Mouse (Mus musculus) myocyte (in vitro differentiated cells): ENCODE results near the gene Stom. TPM values are rescaled to one million over a fixed set of nuclear protein-coding genes. Genes with fewer than 3 reads are reported as not detected.
A peak's percentile ranks its signal among the peaks of the same experiment; 100 is the strongest.

Source experiments
- H3K27me3 ChIP-seq: one replicate; pipeline ENCODE4 v1.6.1; 2011; ENCODE audit not compliant: control insufficient read depth, insufficient read depth, insufficient read length
- H3K36me3 ChIP-seq: one replicate; pipeline ENCODE4 v1.6.1; 2011; ENCODE audit not compliant: control insufficient read depth, insufficient read depth
- H3K4me2 ChIP-seq: one replicate; pipeline ENCODE4 v1.6.1; 2011; ENCODE audit warnings: low read depth, control low read depth
- H3K4me3 ChIP-seq: one replicate; pipeline ENCODE4 v1.5.1; 2011; ENCODE audit warnings: mild to moderate bottlenecking, control low read depth, moderate library complexity
- H3K79me2 ChIP-seq: one replicate; pipeline ENCODE4 v1.6.1; 2011; ENCODE audit not compliant: control insufficient read depth, insufficient read depth
- H3ac ChIP-seq: one replicate; pipeline ENCODE4 v1.6.1; 2011; ENCODE audit not compliant: control insufficient read depth, insufficient read length
- CEBPB ChIP-seq: IDR thresholded peaks from 2 replicates; pipeline ENCODE4 v1.6.1; 2011; ENCODE audit warnings: mild to moderate bottlenecking, moderate library complexity; ENCODE audit not compliant: poor library complexity, insufficient read depth, severe bottlenecking
- E2F4 ChIP-seq: IDR thresholded peaks from one replicate; pipeline ENCODE4 v1.6.1; 2011; ENCODE audit warnings: mild to moderate bottlenecking, control low read depth, moderate library complexity; ENCODE audit not compliant: insufficient read depth
- MAX ChIP-seq: IDR thresholded peaks from one replicate; pipeline ENCODE4 v1.6.1; 2011; ENCODE audit warnings: low read depth, mild to moderate bottlenecking, control low read depth
- MYOD1 ChIP-seq, 3 experiments: IDR thresholded peaks; one replicate each; pipeline ENCODE4 v1.6.1; 2011; ENCODE audit warnings: control low read depth in 2 of 3, low read depth in 2 of 3, mild to moderate bottlenecking in 2 of 3, moderate library complexity in 1 of 3; ENCODE audit not compliant: insufficient read length in 2 of 3, control insufficient read depth in 1 of 3
- MYOG ChIP-seq, 3 experiments: IDR thresholded peaks; one replicate each; pipeline ENCODE4 v1.6.1; 2011; ENCODE audit warnings: control low read depth in 2 of 3, low read depth in 2 of 3, mild to moderate bottlenecking in 2 of 3; ENCODE audit not compliant: insufficient read length in 2 of 3, control insufficient read depth in 1 of 3, insufficient read depth in 1 of 3
- POLR2A ChIP-seq: IDR thresholded peaks from one replicate; pipeline ENCODE4 v1.6.1; 2011; ENCODE audit warnings: low read depth, mild to moderate bottlenecking, control low read depth, moderate library complexity; ENCODE audit not compliant: insufficient read length
- POLR2AphosphoS2 ChIP-seq: IDR thresholded peaks from one replicate; pipeline ENCODE4 v1.6.1; 2011; ENCODE audit warnings: low read depth, control low read depth; ENCODE audit not compliant: insufficient read length
- REST ChIP-seq: IDR thresholded peaks from one replicate; pipeline ENCODE4 v1.6.1; 2011; ENCODE audit warnings: mild to moderate bottlenecking, control low read depth, moderate library complexity; ENCODE audit not compliant: insufficient read depth, insufficient read length
- SRF ChIP-seq: IDR thresholded peaks from one replicate; pipeline ENCODE4 v1.6.1; 2011; ENCODE audit warnings: low read depth; ENCODE audit not compliant: control insufficient read depth, insufficient read length
- TCF12 ChIP-seq: IDR thresholded peaks from one replicate; pipeline ENCODE4 v1.6.1; 2011; ENCODE audit warnings: mild to moderate bottlenecking, control low read depth; ENCODE audit not compliant: poor library complexity, insufficient read depth, severe bottlenecking
- TCF3 ChIP-seq: IDR thresholded peaks from one replicate; pipeline ENCODE4 v1.6.1; 2011; ENCODE audit warnings: low read depth, control low read depth; ENCODE audit not compliant: insufficient read length
- USF1 ChIP-seq: IDR thresholded peaks from one replicate; pipeline ENCODE4 v1.6.1; 2011; ENCODE audit warnings: low read depth, mild to moderate bottlenecking, control low read depth, moderate library complexity
- polyA plus RNA-seq: library from polyadenylated mRNA; unstranded; fragments of >200 nt; fragmentation: generic; extraction: Trizol; gene quantifications from one replicate; pipeline ENCODE4 v1.2.1, GENCODE M21; 2012; ENCODE audit warnings: missing spikeins

The Stom gene
- polyA plus RNA-seq, 1 experiment, result 170 TPM

GRCm38 (mm10) chr2:35322404-35323164, 14.2 kb downstream of the Stom start:
- peak in 1 of 3 experiments; percentile 51 for TF ChIP-seq MYOG (IDR thresholded peaks at IDR 0.05; ENCODE audit: control insufficient read depth in 1 of 3, insufficient read depth in 1 of 3, insufficient read length in 2 of 3, low read depth in 2 of 3)
- peak in 2 of 3 experiments; percentile 26 to 36 for TF ChIP-seq MYOD1 (IDR thresholded peaks at IDR 0.05; ENCODE audit: control insufficient read depth in 1 of 3, insufficient read length in 2 of 3, low read depth in 2 of 3)
- no peak for TF ChIP-seq POLR2AphosphoS2
- no peak overlapping the region for H3ac ChIP-seq
- H3K36me3 ChIP-seq, result peaks cover 28% of the 10 kb centered on the region
- no peaks in the 10 kb centered on the region for H3K27me3 ChIP-seq
- H3K4me2 ChIP-seq, result no peak overlapping the region
- H3K4me3 ChIP-seq, result no peak overlapping the region
- no peaks in the 10 kb centered on the region for H3K79me2 ChIP-seq

- Histone ChIP-seq H3K4me3 (no peak overlapping the region), H3K79me2 (no peaks in the 10 kb centered on the region), H3ac (no peak overlapping the region), H3K27me3 (no peaks in the 10 kb centered on the region), H3K4me2 (no peak overlapping the region), H3K36me3 (peaks cover 42% of the 10 kb centered on the region)
- TF ChIP-seq POLR2AphosphoS2, result no peak
- no peak for TF ChIP-seq REST
- peak in 1 of 3 experiments; percentile 11 for TF ChIP-seq MYOD1 (IDR thresholded peaks at IDR 0.05; ENCODE audit: control insufficient read depth in 1 of 3, insufficient read length in 2 of 3, low read depth in 2 of 3)
- no peak for TF ChIP-seq MYOG (IDR thresholded peaks at IDR 0.05; ENCODE audit: control insufficient read depth in 1 of 3, insufficient read depth in 1 of 3, insufficient read length in 2 of 3, low read depth in 2 of 3)
Observed at GRCm38 (mm10) chr2:35320399-35320798, 16.4 kb downstream of the Stom start.

GRCm38 (mm10) chr2:35318405-35318804, 18.4 kb downstream of the Stom start:
- no peaks in the 10 kb centered on the region for H3K27me3 ChIP-seq
- no peak overlapping the region for H3K4me3 ChIP-seq
- H3K36me3 ChIP-seq, result peaks cover 48% of the 10 kb centered on the region
- no peak overlapping the region for H3K4me2 ChIP-seq
- no peak overlapping the region for H3ac ChIP-seq
- TF ChIP-seq MYOG (IDR thresholded peaks at IDR 0.05; ENCODE audit: control insufficient read depth in 1 of 3, insufficient read depth in 1 of 3, insufficient read length in 2 of 3, low read depth in 2 of 3), result no peak
- TF ChIP-seq TCF12, result no peak
- TF ChIP-seq MYOD1 (IDR thresholded peaks at IDR 0.05; ENCODE audit: control insufficient read depth in 1 of 3, insufficient read length in 2 of 3, low read depth in 2 of 3), result no peak
- TF ChIP-seq POLR2AphosphoS2, result no peak
- TF ChIP-seq USF1, result no peak
- no peak for TF ChIP-seq MAX
- no peak for TF ChIP-seq REST
- no peak for TF ChIP-seq TCF3
- H3K79me2 ChIP-seq, result no peaks in the 10 kb centered on the region

- H3K36me3 ChIP-seq, result peaks cover 53% of the 10 kb centered on the region
- no peak overlapping the region for H3K4me3 ChIP-seq
- no peak for TF ChIP-seq SRF
- TF ChIP-seq MAX, result no peak
- no peak for TF ChIP-seq TCF12
- TF ChIP-seq CEBPB, result no peak
- TF ChIP-seq MYOD1 (IDR thresholded peaks at IDR 0.05; ENCODE audit: control insufficient read depth in 1 of 3, insufficient read length in 2 of 3, low read depth in 2 of 3), result no peak
- TF ChIP-seq POLR2A, result no peak
- TF ChIP-seq TCF3, result no peak
- no peak for TF ChIP-seq MYOG (IDR thresholded peaks at IDR 0.05; ENCODE audit: control insufficient read depth in 1 of 3, insufficient read depth in 1 of 3, insufficient read length in 2 of 3, low read depth in 2 of 3)
- TF ChIP-seq POLR2AphosphoS2, result no peak
- TF ChIP-seq USF1, result no peak
- TF ChIP-seq REST, result no peak
- TF ChIP-seq E2F4, result no peak
- no peaks in the 10 kb centered on the region for H3K79me2 ChIP-seq
- no peaks in the 10 kb centered on the region for H3K27me3 ChIP-seq
- H3K4me2 ChIP-seq, result no peak overlapping the region
- no peak overlapping the region for H3ac ChIP-seq
Observed at GRCm38 (mm10) chr2:35317604-35318003, 19.2 kb downstream of the Stom start.

GRCm38 (mm10) chr2:35314300-35314699, 22.5 kb downstream of the Stom start:
- TF ChIP-seq MYOD1 (IDR thresholded peaks at IDR 0.05; ENCODE audit: control insufficient read depth in 1 of 3, insufficient read length in 2 of 3, low read depth in 2 of 3) (no peak), POLR2AphosphoS2 (no peak), SRF (no peak), REST (no peak), USF1 (no peak), TCF12 (no peak), MYOG (IDR thresholded peaks at IDR 0.05; ENCODE audit: control insufficient read depth in 1 of 3, insufficient read depth in 1 of 3, insufficient read length in 2 of 3, low read depth in 2 of 3) (no peak)
- Histone ChIP-seq H3ac (no peak overlapping the region), H3K36me3 (peaks cover 40% of the 10 kb centered on the region), H3K4me3 (no peak overlapping the region), H3K79me2 (no peaks in the 10 kb centered on the region), H3K4me2 (no peak overlapping the region), H3K27me3 (no peaks in the 10 kb centered on the region)
